Mouse (Mus musculus) activated CD4-positive, CD25-positive, alpha-beta regulatory T cell, adult 4 months (primary cell): ENCODE results near the gene Sh3bgrl3. TPM values are rescaled to one million over a fixed set of nuclear protein-coding genes. Genes with fewer than 3 reads are reported as not detected.
A peak's percentile ranks its signal among the peaks of the same experiment; 100 is the strongest.

Source experiments
- ATAC-seq: one replicate; pipeline ENCODE4 v1.8.0; 2017
- polyA plus RNA-seq, 2 experiments: library from polyadenylated mRNA; unstranded; fragments of 100-300 nt; shearing (Covaris generic); gene quantifications; one replicate each; pipeline ENCODE4 v1.2.1; 2017

The Sh3bgrl3 gene
- polyA plus RNA-seq, 2 experiments from 2014 or later, result 1,097 to 1,279 TPM

DNA sequence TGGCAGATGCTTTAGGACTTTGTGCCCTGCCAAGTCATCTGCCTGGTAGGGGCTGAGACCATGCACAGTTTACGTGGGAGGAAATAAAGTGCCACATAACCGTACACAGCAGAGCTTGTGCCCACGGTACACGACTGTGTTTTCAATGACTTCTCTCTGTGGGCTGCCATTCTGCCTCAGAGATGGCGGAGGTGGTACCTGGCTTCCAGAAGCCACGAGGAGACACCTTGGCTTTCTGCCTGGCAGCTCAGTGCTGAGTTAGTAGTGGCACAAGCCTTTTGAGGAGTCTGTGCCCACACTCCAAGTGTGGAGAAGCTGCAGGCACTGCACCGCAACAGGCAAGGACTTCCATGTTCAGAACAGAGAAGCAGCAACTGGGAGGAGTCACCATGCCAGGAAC lies 20.9 kb downstream of the Sh3bgrl3 start:
- no peak for ATAC-seq

GRCm38 (mm10) chr4:134106105-134106504 lies 22.5 kb downstream of the Sh3bgrl3 start:
- peak; percentile 60 for ATAC-seq

GRCm38 (mm10) chr4:134102742-134103119 lies 25.9 kb downstream of the Sh3bgrl3 start:
- ATAC-seq, result no peak

DNA sequence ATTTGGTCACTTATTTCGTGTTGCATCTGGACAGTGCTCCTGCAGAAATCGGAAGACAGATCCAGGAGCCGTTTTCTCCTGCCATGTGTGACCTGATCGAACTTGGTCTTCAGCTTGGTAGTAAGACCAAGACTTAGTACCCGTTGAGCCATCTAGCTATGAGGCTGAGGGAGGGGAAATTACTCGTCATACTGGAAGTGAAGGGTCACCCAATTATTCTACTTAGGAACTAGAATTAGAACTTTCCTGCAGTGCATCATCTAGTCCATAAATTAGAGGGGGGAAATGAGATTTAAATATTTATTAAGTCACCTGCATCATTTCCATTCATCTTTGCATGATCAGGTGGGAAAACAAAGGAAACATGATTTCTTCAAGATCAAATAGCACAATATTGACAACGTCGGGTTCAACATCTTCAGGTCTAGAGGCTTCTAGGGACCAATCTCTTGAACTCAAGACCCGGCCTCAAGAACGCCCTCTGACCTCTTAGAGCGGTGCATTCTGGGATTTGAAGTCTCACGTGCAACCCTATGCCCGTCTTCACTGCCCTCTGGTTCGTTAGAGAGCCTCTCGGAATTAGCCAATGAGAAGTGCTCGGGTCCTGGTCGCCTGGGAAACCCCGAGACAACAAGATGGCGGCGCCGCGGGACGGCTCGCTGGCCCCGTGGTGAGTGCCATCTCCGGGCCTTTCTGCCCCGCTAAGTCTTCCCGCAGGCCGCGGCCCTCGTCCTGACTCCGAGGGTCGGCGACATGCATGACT lies 26.4 kb downstream of the Sh3bgrl3 start, which contains the start of gene Ubxn11:
Ubxn11 (plus strand) TSS at position 592 of the 763 bp plus-strand sequence.
- ATAC-seq, result peak; percentile 74

DNA sequence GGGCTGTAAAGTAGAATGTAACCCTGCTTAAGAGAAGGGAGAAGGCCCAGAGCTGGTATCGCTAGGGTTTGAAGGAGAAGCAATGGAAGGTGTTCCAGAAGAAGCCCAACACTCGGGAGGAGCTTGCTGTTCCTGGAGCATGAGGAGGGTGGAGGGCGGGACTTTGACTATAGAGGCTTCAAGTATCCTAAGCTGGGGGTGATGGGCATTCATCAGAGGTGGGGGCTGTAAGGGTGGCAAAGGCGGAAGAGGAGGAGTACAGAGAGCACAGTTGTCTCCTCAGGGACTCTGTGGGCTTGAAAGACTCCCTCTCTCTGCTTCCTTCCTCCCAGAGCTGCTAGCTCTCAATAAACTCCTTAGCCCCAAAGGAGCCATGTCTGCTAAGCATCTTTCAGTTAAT lies 28.3 kb downstream of the Sh3bgrl3 start:
- ATAC-seq, result no peak

DNA sequence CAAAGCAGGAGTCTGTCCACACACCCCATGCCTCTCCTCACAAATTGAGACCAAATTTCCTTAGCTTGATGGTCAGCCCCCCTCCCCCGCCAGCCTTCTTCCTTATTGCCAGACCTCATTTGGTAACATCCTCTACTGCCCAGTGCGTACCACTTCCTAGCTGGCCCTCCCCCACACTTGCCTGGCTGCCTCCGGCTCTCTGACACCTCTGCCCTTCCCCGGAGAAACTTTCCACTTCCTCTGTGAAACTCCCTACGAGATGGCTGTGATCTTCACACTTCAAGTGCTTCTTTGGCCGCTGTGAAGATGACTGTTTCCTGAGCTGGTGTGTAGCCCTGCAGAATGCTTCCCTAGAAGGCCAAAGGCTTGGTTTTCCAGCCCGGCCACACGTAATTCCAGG lies 30.0 kb downstream of the Sh3bgrl3 start:
- ATAC-seq, result peak; percentile 64

DNA sequence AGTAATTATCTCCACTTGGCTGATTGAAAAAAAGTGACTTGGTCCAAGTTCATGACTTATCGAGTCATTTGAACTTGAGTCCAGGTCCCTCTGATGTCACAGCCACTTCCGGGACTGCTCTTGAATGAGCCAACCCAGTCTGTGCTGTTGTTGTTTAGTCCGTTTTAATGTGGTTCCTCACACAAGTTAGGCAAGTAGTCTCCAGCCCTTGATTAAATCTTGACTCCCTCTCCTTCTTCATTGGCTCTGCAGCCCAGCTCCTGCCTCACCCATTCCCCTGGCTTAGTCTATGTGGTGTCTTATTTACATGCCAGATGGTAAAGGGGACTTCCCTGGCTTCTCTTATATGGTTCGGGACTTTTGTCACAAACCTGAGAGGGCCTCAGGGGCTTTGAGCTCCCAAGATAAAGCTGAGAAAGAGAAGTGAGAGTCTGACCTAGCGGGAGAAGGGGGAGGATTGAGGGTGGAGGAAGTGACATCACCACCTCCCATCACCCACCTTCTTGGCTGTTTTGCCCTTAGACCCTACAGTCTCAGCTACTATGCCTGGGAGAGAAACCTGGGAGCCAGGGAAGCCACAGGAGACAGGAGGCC lies 31.5 kb downstream of the Sh3bgrl3 start:
- peak; percentile 62 for ATAC-seq

DNA sequence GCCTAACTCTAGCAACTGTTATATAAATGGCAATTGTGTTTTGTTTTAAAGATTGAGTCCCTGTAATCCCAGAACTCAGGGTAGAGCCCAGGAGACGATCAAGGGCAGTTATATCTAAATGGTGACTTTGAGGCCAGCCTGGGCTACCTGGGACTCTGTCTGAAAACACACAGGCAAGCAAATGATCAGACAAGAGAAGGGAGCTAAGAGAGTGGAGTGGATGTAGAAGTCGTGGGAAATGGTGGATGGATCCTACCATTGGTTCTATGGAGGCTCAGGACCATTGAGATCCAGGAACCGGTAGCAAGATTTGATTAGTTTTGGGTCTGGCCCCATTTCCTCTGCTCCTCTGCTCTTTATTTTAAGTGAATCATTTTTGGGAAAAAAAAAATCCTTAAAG lies 32.5 kb downstream of the Sh3bgrl3 start:
- ATAC-seq, result no peak

GRCm38 (mm10) chr4:134094923-134095547 lies 33.6 kb downstream of the Sh3bgrl3 start, which contains the start of gene Cd52:
TSS of gene Cd52 (minus strand) at chr4:134095082.
- peak; percentile 47 for ATAC-seq

DNA sequence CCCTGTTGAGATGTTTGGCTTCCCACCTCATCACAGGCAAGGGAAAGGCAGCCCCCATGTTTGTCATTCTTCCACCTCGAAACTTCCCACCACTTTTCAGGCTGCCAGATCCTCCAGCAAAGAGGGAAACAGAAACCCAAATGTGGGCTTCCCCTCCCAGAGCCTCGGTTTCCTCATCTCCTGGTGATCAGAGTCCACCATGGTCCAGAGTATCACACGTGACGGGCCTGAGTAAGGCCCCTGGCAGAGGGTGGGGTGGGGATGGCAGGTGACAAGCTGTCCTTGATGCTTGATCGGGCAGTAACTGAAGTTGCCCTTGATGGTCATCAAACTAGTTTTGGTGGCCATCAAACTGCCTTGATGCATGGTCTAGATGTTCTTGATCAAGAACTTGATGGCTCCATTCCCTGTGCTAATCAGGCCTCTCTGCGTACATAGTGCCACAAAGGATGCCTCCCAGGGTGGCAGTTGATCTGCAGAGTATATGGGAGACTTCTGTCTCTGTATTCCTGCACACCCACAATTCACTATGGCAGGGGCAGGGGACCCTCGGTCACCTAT lies 34.5 kb downstream of the Sh3bgrl3 start:
- no peak for ATAC-seq

- no peak for ATAC-seq
Observed at GRCm38 (mm10) chr4:134092382-134093288, 36.0 kb downstream of the Sh3bgrl3 start.

- ATAC-seq, result no peak
Observed at GRCm38 (mm10) chr4:134091225-134091529, 37.4 kb downstream of the Sh3bgrl3 start.

- no peak for ATAC-seq
Observed at GRCm38 (mm10) chr4:134090521-134091224, 37.9 kb downstream of the Sh3bgrl3 start.

DNA sequence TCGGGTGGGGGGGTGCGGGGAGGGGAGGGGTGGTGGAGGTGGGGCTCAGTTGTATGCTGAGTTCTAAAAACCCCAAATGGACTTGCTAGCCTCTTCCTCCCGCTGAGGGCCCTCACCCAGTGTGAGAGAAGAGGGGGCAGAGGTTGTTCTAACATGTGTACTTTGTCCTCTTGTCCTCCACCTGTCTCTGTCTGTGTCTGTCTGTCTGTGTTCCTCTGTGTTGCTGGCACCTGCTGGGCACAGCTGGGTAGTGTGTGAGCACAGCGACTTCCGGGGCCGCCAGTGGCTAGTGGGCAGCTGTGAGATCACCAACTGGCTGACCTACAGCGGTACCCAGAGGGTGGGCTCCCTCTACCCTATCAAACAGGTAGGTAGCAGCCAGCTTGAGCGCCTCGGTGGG lies 39.6 kb downstream of the Sh3bgrl3 start:
- ATAC-seq, result no peak

- peak; percentile 71 for ATAC-seq
Observed at GRCm38 (mm10) chr4:134087412-134087811, 41.2 kb downstream of the Sh3bgrl3 start.

- no peak for ATAC-seq
Observed at GRCm38 (mm10) chr4:134084999-134085398, 43.6 kb downstream of the Sh3bgrl3 start.

- no peak for ATAC-seq
Observed at GRCm38 (mm10) chr4:134082460-134082859, 46.1 kb downstream of the Sh3bgrl3 start.

- ATAC-seq, result peak; percentile 87
Observed at GRCm38 (mm10) chr4:134081730-134082386, 46.7 kb downstream of the Sh3bgrl3 start.

DNA sequence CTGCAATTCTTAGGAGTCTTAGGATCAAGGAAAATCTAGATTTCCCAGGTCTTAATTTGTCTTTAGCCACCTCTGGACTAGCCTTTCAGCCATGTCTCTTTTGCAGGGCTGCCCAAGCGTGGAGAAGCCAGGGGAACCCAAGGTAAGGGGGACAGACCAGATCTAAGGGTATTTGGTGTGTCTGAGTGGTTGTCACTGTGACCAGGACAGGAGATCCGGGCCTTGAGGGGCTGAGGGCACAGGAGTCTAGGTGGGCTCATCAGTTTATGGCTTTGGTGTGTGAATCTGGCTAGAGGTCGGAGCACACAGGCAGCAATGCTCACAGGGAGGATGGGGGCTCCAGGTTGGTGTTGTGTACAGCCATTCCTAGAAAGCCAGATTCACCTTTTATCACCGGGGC lies 47.9 kb downstream of the Sh3bgrl3 start:
- ATAC-seq, result no peak

DNA sequence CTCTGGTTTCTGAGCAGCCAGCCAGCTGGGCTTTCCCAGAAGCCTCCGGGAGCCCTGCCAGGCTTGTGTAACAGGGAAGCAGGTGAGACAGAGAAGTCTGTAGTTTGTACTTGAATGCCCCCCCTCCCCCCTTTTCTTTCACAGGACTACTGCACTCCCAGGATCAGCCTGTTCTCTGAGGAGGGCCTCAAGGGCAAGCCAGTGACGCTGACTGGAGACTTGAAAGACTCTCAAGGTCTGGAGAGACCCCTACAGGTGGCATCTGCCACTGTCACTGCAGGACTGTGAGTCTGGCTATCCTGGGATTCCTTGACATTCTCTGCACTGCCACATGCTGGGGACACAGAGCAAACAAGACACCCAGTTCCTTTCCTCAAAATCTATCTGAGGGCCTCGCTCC lies 49.9 kb downstream of the Sh3bgrl3 start:
- no peak for ATAC-seq
